Mouse (Mus musculus): ENCODE data around the gene Il10ra. TPM values are rescaled to one million over a fixed set of nuclear protein-coding genes. Genes with fewer than 3 reads are reported as not detected.

Il10ra gene
- polyA plus RNA-seq (2014; fragmentation: Nextera tagmentation; extraction: Ambion mirVana): 5.4 and 6.6 TPM in 2 replicates

DNA sequence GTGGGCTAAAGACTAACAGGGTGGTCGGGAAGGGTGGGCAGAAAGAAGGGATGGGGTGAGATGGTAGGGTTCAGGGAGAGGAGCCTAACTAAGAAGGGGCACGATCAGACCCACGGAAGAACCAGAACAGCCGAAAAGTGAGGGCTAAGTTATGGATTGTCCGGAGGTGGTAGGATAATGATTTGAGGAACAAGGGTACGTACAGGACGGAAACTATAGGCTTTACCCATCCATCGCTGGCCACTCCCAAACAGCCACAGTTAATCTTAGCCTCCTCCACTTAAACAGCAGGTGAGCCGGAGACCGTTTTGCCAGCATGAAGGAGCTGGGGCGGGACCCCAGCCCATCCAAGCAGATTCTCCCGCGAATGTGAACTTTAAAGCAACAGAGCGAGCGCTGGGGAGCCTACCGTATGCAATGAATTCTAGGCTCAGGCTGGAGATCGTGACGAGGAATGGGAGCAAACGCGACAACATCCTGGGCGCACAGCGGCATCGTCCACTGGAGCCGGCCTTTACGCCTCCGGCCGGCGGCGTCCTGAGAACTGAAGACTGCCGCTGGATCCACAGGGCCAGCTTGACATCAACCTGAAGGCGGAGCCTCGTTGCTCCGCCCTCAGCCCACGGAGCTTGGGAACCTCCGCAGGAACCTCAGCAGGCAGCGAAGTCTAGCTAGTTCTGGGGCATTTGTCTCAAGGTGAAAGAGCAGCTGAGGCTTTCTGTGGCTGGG is at the start of gene Il10ra:
TSS of gene Il10ra (minus strand) at position 553 of the 729 bp plus-strand sequence.
- no peaks in the 10 kb centered on the region for H3K9me3 ChIP-seq (ENCODE audit: control insufficient read depth, low read length)
- H3K9ac ChIP-seq (ENCODE audit: low read depth, low read length): 0 out of 2 replicates have a peak within 1 kb of the TSS, but pooled peaks have one; percentile 22
- H3K4me2 ChIP-seq: peak within 1 kb of the TSS; percentile 62
- H3K27ac ChIP-seq (ENCODE audit: low read depth, low read length): no peak within 1 kb of the TSS
- peaks cover 14% of the 10 kb centered on the region for H3K4me1 ChIP-seq (replicated peaks; ENCODE audit: control insufficient read depth, insufficient read depth, low read length)
- peak within 1 kb of the TSS; percentile 42 for H3K4me3 ChIP-seq (ENCODE audit: low read depth, low read length)
- peaks cover 19% of the 10 kb centered on the region for H3K27me3 ChIP-seq (replicated peaks; ENCODE audit: control insufficient read depth, insufficient read depth, low read length)
- DNase-seq (ENCODE audit: low spot score) (no peak), ATAC-seq (replicated peaks; ENCODE audit: low FRiP score) (no peak)
- H3K36me3 ChIP-seq (ENCODE audit: control insufficient read depth, insufficient read depth, low read length): no peaks in the 10 kb centered on the region
- WGBS: 6% methylated on average over 36 of the region's 36 CpGs

DNA sequence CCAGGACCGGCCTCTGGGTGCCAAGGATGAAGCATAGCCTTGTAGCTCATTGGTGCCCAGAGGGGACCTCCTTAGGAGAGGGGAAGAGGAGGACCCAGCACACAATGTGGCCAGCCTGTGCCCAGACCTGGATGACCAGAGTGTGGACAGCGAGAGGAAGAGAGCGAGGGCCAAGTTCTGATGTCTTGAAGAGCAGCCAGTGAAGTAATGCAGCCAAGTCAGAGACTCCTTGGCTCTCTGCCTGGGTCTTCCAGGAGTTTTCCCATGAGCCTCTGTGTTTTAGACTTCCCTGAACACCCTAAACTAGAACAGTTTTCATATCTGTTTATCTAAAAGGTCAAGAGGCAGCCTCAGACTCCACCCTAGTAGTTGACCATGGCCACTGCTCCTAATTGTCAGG is 48.7 kb upstream of the Il10ra start:
- Histone ChIP-seq H3K4me1 (replicated peaks; ENCODE audit: control insufficient read depth, insufficient read depth, low read length) (no peaks in the 10 kb centered on the region), H3K36me3 (ENCODE audit: control insufficient read depth, insufficient read depth, low read length) (no peaks in the 10 kb centered on the region), H3K9ac (ENCODE audit: low read depth, low read length) (no peak overlapping the region), H3K4me2 (no peak overlapping the region), H3K27ac (ENCODE audit: low read depth, low read length) (no peak overlapping the region), H3K4me3 (ENCODE audit: low read depth, low read length) (no peak overlapping the region), H3K9me3 (ENCODE audit: control insufficient read depth, low read length) (no peaks in the 10 kb centered on the region), H3K27me3 (replicated peaks; ENCODE audit: control insufficient read depth, insufficient read depth, low read length) (peaks cover 26% of the 10 kb centered on the region)
- WGBS: 80% methylated on average over 3 of the region's 3 CpGs
- ATAC-seq (replicated peaks; ENCODE audit: low FRiP score) (no peak), DNase-seq (ENCODE audit: low spot score) (no peak)

DNA sequence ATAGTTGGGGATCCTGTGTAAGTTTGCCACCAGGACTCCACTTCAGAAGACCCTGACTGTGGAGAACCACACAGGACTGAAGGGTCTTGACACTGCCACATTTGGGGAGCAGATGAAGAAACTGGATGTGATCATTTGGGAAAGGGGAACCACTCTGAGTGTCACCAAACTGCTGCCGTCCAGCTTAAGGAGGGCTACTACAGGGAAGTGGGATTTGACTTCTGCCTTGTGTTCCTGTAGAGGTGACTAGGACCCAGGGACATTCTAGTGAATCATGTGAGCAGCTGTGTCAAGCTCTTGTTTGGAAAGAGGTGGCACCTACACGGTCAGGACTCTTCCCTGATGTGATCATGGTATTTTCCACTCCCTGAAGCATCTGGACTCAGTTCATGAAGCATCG is 45.0 kb upstream of the Il10ra start:
- Histone ChIP-seq H3K27ac (ENCODE audit: low read depth, low read length) (no peak overlapping the region), H3K4me3 (ENCODE audit: low read depth, low read length) (no peak overlapping the region), H3K9ac (ENCODE audit: low read depth, low read length) (no peak overlapping the region), H3K36me3 (ENCODE audit: control insufficient read depth, insufficient read depth, low read length) (no peaks in the 10 kb centered on the region), H3K9me3 (ENCODE audit: control insufficient read depth, low read length) (no peaks in the 10 kb centered on the region), H3K4me2 (no peak overlapping the region), H3K27me3 (replicated peaks; ENCODE audit: control insufficient read depth, insufficient read depth, low read length) (peaks cover 15% of the 10 kb centered on the region), H3K4me1 (replicated peaks; ENCODE audit: control insufficient read depth, insufficient read depth, low read length) (no peaks in the 10 kb centered on the region)
- ATAC-seq (replicated peaks; ENCODE audit: low FRiP score) (no peak), DNase-seq (ENCODE audit: low spot score) (no peak)
- 64% methylated on average over 3 of the region's 3 CpGs for WGBS

DNA sequence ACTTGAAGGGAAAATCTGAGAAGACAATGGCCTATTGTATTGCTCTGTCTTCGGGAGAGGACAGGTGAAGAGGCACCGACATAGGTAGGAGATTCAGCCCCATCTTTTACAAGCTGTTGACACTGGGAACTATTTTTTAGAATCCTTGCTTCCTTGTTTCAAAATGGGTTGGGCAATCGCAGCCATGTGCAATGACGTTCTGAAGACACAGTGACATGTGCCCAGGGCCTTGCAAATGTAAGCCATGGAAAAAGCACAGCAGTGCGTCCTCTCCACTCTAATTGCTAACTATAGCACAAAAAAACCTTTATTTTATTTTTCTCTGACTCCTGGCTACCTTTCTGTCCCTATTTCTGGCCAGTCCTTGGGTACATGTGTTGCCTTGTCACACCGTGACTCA is 42.9 kb upstream of the Il10ra start:
- Histone ChIP-seq H3K4me2 (no peak overlapping the region), H3K4me1 (replicated peaks; ENCODE audit: control insufficient read depth, insufficient read depth, low read length) (no peaks in the 10 kb centered on the region), H3K4me3 (ENCODE audit: low read depth, low read length) (no peak overlapping the region), H3K27ac (ENCODE audit: low read depth, low read length) (no peak overlapping the region), H3K27me3 (replicated peaks; ENCODE audit: control insufficient read depth, insufficient read depth, low read length) (peaks cover 9% of the 10 kb centered on the region; the same call in 1 of the 2 replicates), H3K36me3 (ENCODE audit: control insufficient read depth, insufficient read depth, low read length) (no peaks in the 10 kb centered on the region), H3K9me3 (ENCODE audit: control insufficient read depth, low read length) (no peaks in the 10 kb centered on the region), H3K9ac (ENCODE audit: low read depth, low read length) (no peak overlapping the region)
- DNase-seq (ENCODE audit: low spot score) (no peak), ATAC-seq (replicated peaks; ENCODE audit: low FRiP score) (no peak)
- WGBS: 77% methylated on average over 6 of the region's 6 CpGs

DNA sequence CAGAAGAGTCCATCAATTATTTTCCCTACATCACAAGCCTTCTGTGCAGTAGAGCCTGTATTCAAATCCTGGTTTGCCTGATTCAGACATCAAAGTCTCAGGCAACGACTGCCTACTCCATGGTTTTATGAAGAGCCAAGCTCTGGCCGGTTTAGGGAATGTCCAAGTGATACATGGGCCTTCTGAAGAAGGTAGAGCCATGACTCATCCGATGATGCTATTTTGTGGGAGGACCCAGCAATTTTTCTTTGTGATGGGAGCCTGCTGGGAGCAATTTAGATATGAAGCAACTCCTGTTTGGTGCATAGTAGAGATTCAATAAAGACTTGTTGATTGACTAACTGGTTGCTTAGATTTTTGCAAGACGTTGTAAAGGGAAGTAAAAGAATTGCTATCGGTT is 39.6 kb upstream of the Il10ra start:
- H3K4me3 ChIP-seq (ENCODE audit: low read depth, low read length): no peak overlapping the region
- H3K4me2 ChIP-seq: no peak overlapping the region
- DNase-seq (ENCODE audit: low spot score) (no peak), ATAC-seq (replicated peaks; ENCODE audit: low FRiP score) (no peak)
- no peaks in the 10 kb centered on the region for H3K9me3 ChIP-seq (ENCODE audit: control insufficient read depth, low read length)
- H3K36me3 ChIP-seq (ENCODE audit: control insufficient read depth, insufficient read depth, low read length): no peaks in the 10 kb centered on the region
- 78% methylated on average over 5 of the region's 5 CpGs for WGBS
- no peaks in the 10 kb centered on the region for H3K4me1 ChIP-seq (replicated peaks; ENCODE audit: control insufficient read depth, insufficient read depth, low read length)
- H3K27me3 ChIP-seq (replicated peaks; ENCODE audit: control insufficient read depth, insufficient read depth, low read length): no peaks in the 10 kb centered on the region
- H3K27ac ChIP-seq (ENCODE audit: low read depth, low read length): no peak overlapping the region
- H3K9ac ChIP-seq (ENCODE audit: low read depth, low read length): no peak overlapping the region

DNA sequence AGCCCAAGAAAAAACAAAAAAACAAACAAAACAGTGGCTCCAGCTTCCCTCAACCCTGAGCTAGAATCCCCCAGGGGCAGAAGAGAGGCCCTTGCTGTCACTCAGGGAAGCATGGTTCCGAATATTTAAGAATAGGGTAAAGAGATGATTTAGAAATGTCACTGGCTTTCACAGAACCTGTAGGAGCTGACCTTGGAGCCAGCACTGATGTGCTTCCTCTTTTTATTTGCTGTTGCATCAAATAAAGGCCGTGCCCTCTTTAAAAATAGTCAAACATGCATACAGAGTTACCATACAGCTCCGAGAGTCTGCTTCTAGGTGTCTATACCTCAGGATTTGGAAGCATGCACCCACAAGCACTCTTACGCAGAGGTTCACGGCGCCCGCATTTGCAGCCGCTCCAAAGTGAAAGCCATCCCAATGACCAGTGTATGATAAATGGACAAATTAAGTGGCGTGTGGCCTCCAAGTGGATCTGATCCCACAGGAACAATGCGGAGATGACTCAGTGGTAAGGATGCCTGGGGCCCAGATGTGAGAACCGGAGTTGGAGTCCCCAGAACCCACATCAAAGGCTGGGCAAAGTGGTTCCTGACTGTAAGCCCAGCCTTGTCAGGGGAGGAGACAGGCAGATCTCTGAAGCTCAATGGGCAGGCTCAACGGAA is 37.9 kb upstream of the Il10ra start:
- Histone ChIP-seq H3K36me3 (ENCODE audit: control insufficient read depth, insufficient read depth, low read length) (no peaks in the 10 kb centered on the region), H3K27me3 (replicated peaks; ENCODE audit: control insufficient read depth, insufficient read depth, low read length) (no peaks in the 10 kb centered on the region), H3K4me1 (replicated peaks; ENCODE audit: control insufficient read depth, insufficient read depth, low read length) (no peaks in the 10 kb centered on the region), H3K27ac (ENCODE audit: low read depth, low read length) (no peak overlapping the region), H3K4me2 (no peak overlapping the region), H3K9me3 (ENCODE audit: control insufficient read depth, low read length) (no peaks in the 10 kb centered on the region), H3K9ac (ENCODE audit: low read depth, low read length) (no peak overlapping the region), H3K4me3 (ENCODE audit: low read depth, low read length) (no peak overlapping the region)
- no peak for ATAC-seq (replicated peaks; ENCODE audit: low FRiP score)
- 80% methylated on average over 12 of the region's 12 CpGs for WGBS
- no peak for DNase-seq (ENCODE audit: low spot score)

DNA sequence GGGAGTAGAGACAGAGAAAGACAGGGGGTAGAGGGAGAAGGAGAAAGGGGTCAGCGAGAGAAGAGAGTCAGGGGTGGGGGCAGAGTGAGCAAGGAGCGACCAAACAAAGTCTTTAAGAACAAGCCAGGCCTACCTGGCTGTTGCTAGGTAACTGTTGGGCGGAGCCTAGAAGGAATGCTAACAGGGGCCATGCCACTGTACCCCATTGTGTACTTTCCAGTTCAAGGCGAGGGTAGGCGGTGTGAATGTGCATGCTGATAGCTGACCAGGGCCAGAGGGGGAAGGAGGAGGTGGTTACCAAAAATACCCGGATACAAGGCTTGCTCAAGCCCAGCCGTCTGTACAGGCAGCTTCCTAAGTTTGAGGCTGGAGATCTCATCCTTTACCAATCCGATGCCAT is 32.8 kb upstream of the Il10ra start:
- no peaks in the 10 kb centered on the region for H3K9me3 ChIP-seq (ENCODE audit: control insufficient read depth, low read length)
- no peak overlapping the region for H3K27ac ChIP-seq (ENCODE audit: low read depth, low read length)
- ATAC-seq (replicated peaks; ENCODE audit: low FRiP score): no peak
- no peak overlapping the region for H3K4me3 ChIP-seq (ENCODE audit: low read depth, low read length)
- H3K4me2 ChIP-seq: no peak overlapping the region
- no peak overlapping the region for H3K9ac ChIP-seq (ENCODE audit: low read depth, low read length)
- WGBS: 82% methylated on average over 8 of the region's 8 CpGs
- H3K36me3 ChIP-seq (ENCODE audit: control insufficient read depth, insufficient read depth, low read length): no peaks in the 10 kb centered on the region
- H3K4me1 ChIP-seq (replicated peaks; ENCODE audit: control insufficient read depth, insufficient read depth, low read length): peaks cover 6% of the 10 kb centered on the region
- no peak for DNase-seq (ENCODE audit: low spot score)
- H3K27me3 ChIP-seq (replicated peaks; ENCODE audit: control insufficient read depth, insufficient read depth, low read length): no peaks in the 10 kb centered on the region

DNA sequence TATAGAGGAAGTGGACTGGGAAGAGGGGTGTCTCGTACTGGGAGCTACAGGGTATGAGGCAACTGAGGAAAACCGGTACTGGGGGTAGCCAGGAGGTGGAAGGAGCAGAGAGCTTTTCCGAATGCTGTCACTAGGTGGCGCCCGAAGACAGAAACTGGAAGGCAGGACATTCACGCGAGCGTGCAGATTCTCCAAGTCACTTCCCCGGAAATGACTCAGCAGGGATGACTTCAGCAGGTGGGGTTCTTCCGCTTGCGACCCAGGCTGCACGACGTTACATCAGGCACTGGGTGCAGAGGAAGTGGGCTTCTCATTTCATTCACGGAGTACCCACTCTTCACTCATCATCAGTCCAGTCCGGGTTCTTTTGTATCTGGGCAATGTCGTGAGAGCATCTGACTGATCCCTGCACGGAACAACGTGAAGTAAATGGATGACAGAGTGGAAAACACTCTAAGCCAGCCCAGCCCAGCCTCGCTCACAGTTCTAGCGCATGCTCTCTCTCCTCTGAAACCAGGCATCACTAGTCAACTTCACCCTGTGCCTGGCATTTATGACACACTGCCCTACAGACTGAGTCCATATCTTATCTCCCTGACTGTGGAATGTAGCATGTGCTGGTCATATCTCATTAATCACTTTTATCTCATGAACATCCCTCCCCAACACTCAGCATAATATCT is 31.6 kb upstream of the Il10ra start:
- Histone ChIP-seq H3K4me1 (replicated peaks; ENCODE audit: control insufficient read depth, insufficient read depth, low read length) (peaks cover 8% of the 10 kb centered on the region), H3K27ac (ENCODE audit: low read depth, low read length) (no peak overlapping the region), H3K36me3 (ENCODE audit: control insufficient read depth, insufficient read depth, low read length) (no peaks in the 10 kb centered on the region), H3K9me3 (ENCODE audit: control insufficient read depth, low read length) (no peaks in the 10 kb centered on the region), H3K9ac (ENCODE audit: low read depth, low read length) (peak overlapping the region; percentile 43), H3K27me3 (replicated peaks; ENCODE audit: control insufficient read depth, insufficient read depth, low read length) (no peaks in the 10 kb centered on the region), H3K4me3 (ENCODE audit: low read depth, low read length) (peak overlapping the region; percentile 33), H3K4me2 (peak overlapping the region; percentile 62)
- ATAC-seq (replicated peaks; ENCODE audit: low FRiP score): peak; percentile 82
- DNase-seq (ENCODE audit: low spot score): peak; percentile 85
- 10% methylated on average over 20 of the region's 20 CpGs for WGBS
